Mouse (Mus musculus): ENCODE measurements around the gene Ubxn6. TPM values are rescaled to one million over a fixed set of nuclear protein-coding genes. Genes with fewer than 3 reads are reported as not detected.
A peak's percentile ranks its signal among the peaks of the same experiment; 100 is the strongest.

Gene Ubxn6
- polyA plus RNA-seq, 1 experiment: 38.7 TPM

DNA sequence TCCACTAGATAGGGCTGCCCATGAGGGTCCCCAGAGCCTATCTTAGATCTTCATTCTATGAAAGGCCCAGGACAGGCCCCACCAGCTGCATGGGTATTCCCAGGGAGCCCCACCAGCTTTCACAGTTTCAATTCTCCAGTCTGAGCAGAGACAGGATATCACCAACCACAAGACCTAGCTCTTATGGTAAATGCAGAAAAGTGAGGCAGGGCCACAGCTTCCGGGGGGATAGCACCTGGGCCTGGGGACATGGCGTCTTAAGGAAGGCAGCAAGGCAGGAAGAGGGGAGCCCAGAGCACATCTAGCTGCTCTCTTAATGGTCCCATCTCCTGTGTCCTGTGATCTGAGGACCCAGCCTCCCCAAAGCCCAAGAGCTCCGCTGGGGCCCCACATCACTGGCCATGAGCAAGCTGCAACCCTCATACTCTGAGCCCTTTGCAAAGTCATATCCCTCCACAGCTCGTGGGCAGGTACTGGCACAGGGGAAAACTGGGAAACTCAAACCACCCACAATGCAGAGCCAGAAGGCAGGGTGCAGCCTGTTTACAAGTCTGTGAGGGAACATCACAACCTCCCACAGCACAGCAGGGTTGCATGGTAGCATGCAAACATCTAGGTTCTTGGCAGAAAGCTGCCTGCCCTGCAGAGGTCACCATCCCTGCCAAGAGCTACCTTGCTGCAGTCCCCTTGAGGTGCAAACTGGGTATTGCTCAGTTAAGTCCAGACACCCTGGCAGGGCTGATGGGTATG is 53.5 kb downstream of the Ubxn6 start:
- peaks cover 11% of the 10 kb centered on the region for H3K36me3 ChIP-seq (ENCODE audit: control insufficient read depth, insufficient read depth, low read length, poor library complexity, severe bottlenecking)
- no peak overlapping the region for H3K27ac ChIP-seq (ENCODE audit: insufficient read depth, low read length)
- H3K9me3 ChIP-seq (replicated peaks; ENCODE audit: control insufficient read depth, insufficient read depth, low read length, poor library complexity, severe bottlenecking): no peaks in the 10 kb centered on the region
- no peaks in the 10 kb centered on the region for H3K27me3 ChIP-seq (ENCODE audit: control insufficient read depth, insufficient read depth, low read length, poor library complexity, severe bottlenecking)
- H3K9ac ChIP-seq (ENCODE audit: low read depth, poor library complexity, severe bottlenecking): no peak overlapping the region
- H3K4me1 ChIP-seq (ENCODE audit: control insufficient read depth, insufficient read depth, low read length): no peaks in the 10 kb centered on the region
- no peak for TF ChIP-seq POLR2A (IDR thresholded peaks at IDR 0.05; ENCODE audit: insufficient read depth, low read length)
- no peak for TF ChIP-seq CTCF (IDR thresholded peaks at IDR 0.05; ENCODE audit: low read depth, low read length)
- TF ChIP-seq EP300 (IDR thresholded peaks at IDR 0.05; ENCODE audit: insufficient read depth, low read depth, low read length): no peak
- H3K4me3 ChIP-seq (ENCODE audit: low read depth, low read length): no peak overlapping the region

DNA sequence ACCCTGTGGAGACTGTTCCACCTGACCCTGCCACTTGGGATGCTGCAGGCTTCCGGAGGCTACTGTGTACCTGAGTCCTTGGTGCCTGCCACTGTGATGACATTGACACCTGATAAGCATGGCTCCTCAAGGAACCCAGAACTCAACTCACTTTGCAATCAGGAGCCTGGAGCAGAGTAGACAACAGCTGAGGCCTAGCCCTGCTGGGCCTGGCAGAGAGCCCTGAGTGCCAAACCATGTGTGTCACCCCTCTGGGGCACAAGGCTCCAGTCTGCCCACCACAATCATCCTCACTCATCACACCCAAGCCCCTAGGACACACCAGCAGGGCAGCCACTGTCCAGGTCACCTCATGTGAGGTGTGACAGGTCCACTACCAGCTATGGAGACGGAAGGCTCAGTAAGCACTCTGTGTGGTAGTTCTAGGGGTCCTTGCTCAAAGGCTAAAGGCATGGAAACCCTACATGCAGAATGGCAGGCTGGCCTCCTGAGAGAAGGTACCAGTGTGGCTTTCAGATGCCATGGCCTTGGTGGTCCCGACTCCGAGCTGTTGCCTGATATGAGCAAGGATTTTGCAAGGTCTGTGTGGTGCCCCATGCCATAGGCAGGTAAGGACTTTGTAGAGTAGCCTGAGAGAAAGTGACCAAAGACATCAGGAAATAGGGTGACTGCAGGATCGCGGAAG is 54.3 kb downstream of the Ubxn6 start:
- TF ChIP-seq CTCF (IDR thresholded peaks at IDR 0.05; ENCODE audit: low read depth, low read length): no peak
- no peak for TF ChIP-seq EP300 (IDR thresholded peaks at IDR 0.05; ENCODE audit: insufficient read depth, low read depth, low read length)
- no peak for TF ChIP-seq POLR2A (IDR thresholded peaks at IDR 0.05; ENCODE audit: insufficient read depth, low read length)
- Histone ChIP-seq H3K27me3 (ENCODE audit: control insufficient read depth, insufficient read depth, low read length, poor library complexity, severe bottlenecking) (no peaks in the 10 kb centered on the region), H3K9me3 (replicated peaks; ENCODE audit: control insufficient read depth, insufficient read depth, low read length, poor library complexity, severe bottlenecking) (no peaks in the 10 kb centered on the region), H3K4me1 (ENCODE audit: control insufficient read depth, insufficient read depth, low read length) (no peaks in the 10 kb centered on the region), H3K9ac (ENCODE audit: low read depth, poor library complexity, severe bottlenecking) (no peak overlapping the region), H3K36me3 (ENCODE audit: control insufficient read depth, insufficient read depth, low read length, poor library complexity, severe bottlenecking) (peaks cover 19% of the 10 kb centered on the region), H3K27ac (ENCODE audit: insufficient read depth, low read length) (no peak overlapping the region), H3K4me3 (ENCODE audit: low read depth, low read length) (no peak overlapping the region)

DNA sequence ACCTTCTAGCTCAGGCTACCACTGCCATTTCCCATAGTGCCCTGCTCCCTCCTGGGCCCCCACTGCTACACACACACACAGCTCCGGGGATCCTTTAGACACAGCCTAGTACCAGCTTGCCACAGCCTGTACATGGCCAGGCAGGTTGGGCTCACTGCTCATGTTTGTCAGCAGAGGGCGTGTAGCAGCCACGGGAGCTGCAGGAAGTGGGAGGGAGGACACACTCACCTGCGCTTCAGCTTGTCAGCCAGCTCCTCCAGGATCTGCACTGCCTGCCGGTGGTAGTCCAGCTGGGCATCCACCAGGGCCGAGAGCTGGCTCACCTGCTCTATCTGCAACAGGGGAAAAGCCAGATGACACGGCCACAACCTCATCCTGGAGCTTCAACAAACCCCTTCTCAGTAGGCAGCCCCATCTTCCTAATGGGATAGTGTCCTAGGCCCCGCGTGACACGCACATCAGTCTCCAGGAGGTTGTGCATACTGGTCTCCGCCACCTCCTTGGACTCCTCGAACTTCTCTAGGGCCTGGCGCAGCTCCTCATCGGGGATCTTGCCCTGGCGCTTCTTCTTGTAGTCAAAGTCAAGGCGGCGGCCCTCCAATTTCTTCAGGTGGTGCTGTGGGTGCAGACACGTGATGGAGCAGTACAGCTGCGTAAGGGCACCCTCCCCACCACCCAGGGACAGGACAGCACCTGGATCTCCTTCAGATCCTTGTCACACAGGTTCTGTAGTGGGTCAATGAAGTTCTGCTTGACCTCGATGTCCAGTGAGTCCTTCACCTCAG is 56.3 kb downstream of the Ubxn6 start:
- Histone ChIP-seq H3K27ac (ENCODE audit: insufficient read depth, low read length) (no peak overlapping the region), H3K9me3 (replicated peaks; ENCODE audit: control insufficient read depth, insufficient read depth, low read length, poor library complexity, severe bottlenecking) (no peaks in the 10 kb centered on the region), H3K36me3 (ENCODE audit: control insufficient read depth, insufficient read depth, low read length, poor library complexity, severe bottlenecking) (peaks cover 26% of the 10 kb centered on the region), H3K4me3 (ENCODE audit: low read depth, low read length) (no peak overlapping the region), H3K27me3 (ENCODE audit: control insufficient read depth, insufficient read depth, low read length, poor library complexity, severe bottlenecking) (no peaks in the 10 kb centered on the region), H3K4me1 (ENCODE audit: control insufficient read depth, insufficient read depth, low read length) (no peaks in the 10 kb centered on the region), H3K9ac (ENCODE audit: low read depth, poor library complexity, severe bottlenecking) (no peak overlapping the region)
- TF ChIP-seq POLR2A (IDR thresholded peaks at IDR 0.05; ENCODE audit: insufficient read depth, low read length) (no peak), CTCF (IDR thresholded peaks at IDR 0.05; ENCODE audit: low read depth, low read length) (peak; percentile 74), EP300 (IDR thresholded peaks at IDR 0.05; ENCODE audit: insufficient read depth, low read depth, low read length) (no peak)

DNA sequence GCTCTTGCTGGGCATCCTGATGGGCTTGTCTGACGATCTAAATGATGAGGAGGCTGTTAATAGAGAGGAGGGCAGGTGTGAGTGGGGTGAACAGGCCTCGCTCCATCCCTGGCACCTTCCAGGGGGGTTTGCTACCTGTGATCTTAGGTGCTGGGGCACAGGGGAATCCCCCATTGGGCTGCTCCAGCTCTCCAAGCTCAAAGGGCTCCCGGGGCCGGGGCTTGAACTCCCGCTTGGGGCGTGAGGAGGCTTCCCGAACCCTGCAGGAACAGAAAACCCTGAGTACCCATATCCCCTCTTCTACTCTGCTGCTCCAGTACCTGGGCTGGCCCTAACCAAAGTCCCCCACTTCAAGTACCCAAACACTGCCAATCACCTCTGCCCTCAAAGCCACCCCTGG is 57.0 kb downstream of the Ubxn6 start:
- Histone ChIP-seq H3K9me3 (replicated peaks; ENCODE audit: control insufficient read depth, insufficient read depth, low read length, poor library complexity, severe bottlenecking) (no peaks in the 10 kb centered on the region), H3K27me3 (ENCODE audit: control insufficient read depth, insufficient read depth, low read length, poor library complexity, severe bottlenecking) (no peaks in the 10 kb centered on the region), H3K36me3 (ENCODE audit: control insufficient read depth, insufficient read depth, low read length, poor library complexity, severe bottlenecking) (peaks cover 26% of the 10 kb centered on the region), H3K9ac (ENCODE audit: low read depth, poor library complexity, severe bottlenecking) (no peak overlapping the region), H3K4me3 (ENCODE audit: low read depth, low read length) (no peak overlapping the region), H3K27ac (ENCODE audit: insufficient read depth, low read length) (no peak overlapping the region), H3K4me1 (ENCODE audit: control insufficient read depth, insufficient read depth, low read length) (no peaks in the 10 kb centered on the region)
- TF ChIP-seq EP300 (IDR thresholded peaks at IDR 0.05; ENCODE audit: insufficient read depth, low read depth, low read length) (no peak), POLR2A (IDR thresholded peaks at IDR 0.05; ENCODE audit: insufficient read depth, low read length) (no peak), CTCF (IDR thresholded peaks at IDR 0.05; ENCODE audit: low read depth, low read length) (no peak)

Other genes with a start within 250 kb of the Ubxn6 start
- 2.5 and 3.7 TPM in 2 replicates for gene Zfp119a, start 196.1 kb downstream of the Ubxn6 start, polyA plus RNA-seq (2011; ENCODE audit: insufficient read depth, insufficient read length, low read depth, missing spikeins)
- 8.4 and 10.0 TPM in 2 replicates for gene Zfp959, start 182.9 kb downstream of the Ubxn6 start, polyA plus RNA-seq (2011; ENCODE audit: insufficient read depth, insufficient read length, low read depth, missing spikeins)
- 7.5 and 7.8 TPM in 2 replicates for gene Zfp119b, start 125.5 kb downstream of the Ubxn6 start, polyA plus RNA-seq (2011; ENCODE audit: insufficient read depth, insufficient read length, low read depth, missing spikeins)
- not detected in 2 replicates for gene Ebi3, start 122.4 kb downstream of the Ubxn6 start, polyA plus RNA-seq (2011; ENCODE audit: insufficient read depth, insufficient read length, low read depth, missing spikeins)
- 10.7 and 11.0 TPM in 2 replicates for gene Yju2, start 115.9 kb downstream of the Ubxn6 start, polyA plus RNA-seq (2011; ENCODE audit: insufficient read depth, insufficient read length, low read depth, missing spikeins)
- 2.5 and 4.3 TPM in 2 replicates for gene Shd, start 104.6 kb downstream of the Ubxn6 start, polyA plus RNA-seq (2011; ENCODE audit: insufficient read depth, insufficient read length, low read depth, missing spikeins)
- 22.0 and 46.7 TPM in 2 replicates for gene Fsd1, start 88.5 kb downstream of the Ubxn6 start, polyA plus RNA-seq (2011; ENCODE audit: insufficient read depth, insufficient read length, low read depth, missing spikeins)
- gene Stap2, start 69.4 kb downstream of the Ubxn6 start, polyA plus RNA-seq (2011; ENCODE audit: insufficient read depth, insufficient read length, low read depth, missing spikeins): 16.7 and 18.1 TPM in 2 replicates
- gene Mpnd, start 69.3 kb downstream of the Ubxn6 start, polyA plus RNA-seq (2011; ENCODE audit: insufficient read depth, insufficient read length, low read depth, missing spikeins): 61.9 and 69.3 TPM in 2 replicates
- 52.3 and 57.0 TPM in 2 replicates for gene Sh3gl1, start 38.4 kb downstream of the Ubxn6 start, polyA plus RNA-seq (2011; ENCODE audit: insufficient read depth, insufficient read length, low read depth, missing spikeins)
- 33.6 and 38.5 TPM in 2 replicates for gene Chaf1a, start 34.6 kb downstream of the Ubxn6 start, polyA plus RNA-seq (2011; ENCODE audit: insufficient read depth, insufficient read length, low read depth, missing spikeins)
- 77.5 and 82.8 TPM in 2 replicates for gene Hdgfl2, start 4.6 kb upstream of the Ubxn6 start, polyA plus RNA-seq (2011; ENCODE audit: insufficient read depth, insufficient read length, low read depth, missing spikeins)
- gene Plin4, start 34.8 kb upstream of the Ubxn6 start, polyA plus RNA-seq (2011; ENCODE audit: insufficient read depth, insufficient read length, low read depth, missing spikeins): 0.21 and 0.35 TPM in 2 replicates
- 0.90 and 1.0 TPM in 2 replicates for gene Plin5, start 42.6 kb upstream of the Ubxn6 start, polyA plus RNA-seq (2011; ENCODE audit: insufficient read depth, insufficient read length, low read depth, missing spikeins)
- not detected in 2 replicates for gene Lrg1, start 47.0 kb upstream of the Ubxn6 start, polyA plus RNA-seq (2011; ENCODE audit: insufficient read depth, insufficient read length, low read depth, missing spikeins)
- 2.1 and 2.5 TPM in 2 replicates for gene Sema6b, start 65.3 kb upstream of the Ubxn6 start, polyA plus RNA-seq (2011; ENCODE audit: insufficient read depth, insufficient read length, low read depth, missing spikeins)
- 1.8 and 2.5 TPM in 2 replicates for gene Tnfaip8l1, start 87.4 kb upstream of the Ubxn6 start, polyA plus RNA-seq (2011; ENCODE audit: insufficient read depth, insufficient read length, low read depth, missing spikeins)
- gene Mydgf, start 108.9 kb upstream of the Ubxn6 start, polyA plus RNA-seq (2011; ENCODE audit: insufficient read depth, insufficient read length, low read depth, missing spikeins): 37.4 and 48.4 TPM in 2 replicates
- gene Dpp9, start 143.9 kb upstream of the Ubxn6 start, polyA plus RNA-seq (2011; ENCODE audit: insufficient read depth, insufficient read length, low read depth, missing spikeins): 20.9 and 21.1 TPM in 2 replicates
- gene Fem1a, start 181.8 kb upstream of the Ubxn6 start, polyA plus RNA-seq (2011; ENCODE audit: insufficient read depth, insufficient read length, low read depth, missing spikeins): 4.9 and 5.4 TPM in 2 replicates
- gene Ticam1, start 201.8 kb upstream of the Ubxn6 start, polyA plus RNA-seq (2011; ENCODE audit: insufficient read depth, insufficient read length, low read depth, missing spikeins): 4.0 and 4.7 TPM in 2 replicates
- 57.1 and 60.2 TPM in 2 replicates for gene Plin3, start 217.8 kb upstream of the Ubxn6 start, polyA plus RNA-seq (2011; ENCODE audit: insufficient read depth, insufficient read length, low read depth, missing spikeins)
- not detected in 2 replicates for gene Arrdc5, start 225.3 kb upstream of the Ubxn6 start, polyA plus RNA-seq (2011; ENCODE audit: insufficient read depth, insufficient read length, low read depth, missing spikeins)
- 162 and 174 TPM in 2 replicates for gene Uhrf1, start 228.3 kb upstream of the Ubxn6 start, polyA plus RNA-seq (2011; ENCODE audit: insufficient read depth, insufficient read length, low read depth, missing spikeins)

Measured in ES-Bruce4 (cell line).